Mouse (Mus musculus): ENCODE results near the gene Gnai2. TPM values are rescaled to one million over a fixed set of nuclear protein-coding genes. Genes with fewer than 3 reads are reported as not detected.

Gene Gnai2
- polyA plus RNA-seq, 1 experiment from 2014 or later, result 146 TPM

GRCm38 (mm10) chr9:107570016-107570415 lies 65.2 kb downstream of the Gnai2 start:
- Histone ChIP-seq H3K4me3 (ENCODE audit: low read depth, low read length) (peak overlapping the region; percentile 94), H3K36me3 (replicated peaks; ENCODE audit: insufficient read depth, low read length) (peaks cover 13% of the 10 kb centered on the region), H3K27me3 (ENCODE audit: insufficient read depth, low read length) (no peaks in the 10 kb centered on the region), H3K9ac (replicated peaks) (peak overlapping the region; percentile 86), H3K4me1 (ENCODE audit: insufficient read depth) (peaks cover 61% of the 10 kb centered on the region), H3K9me3 (ENCODE audit: low read length) (no peaks in the 10 kb centered on the region), H3K27ac (ENCODE audit: low read depth) (peak overlapping the region; percentile 87), H3K4me2 (ENCODE audit: low read depth, low read length) (peak overlapping the region; percentile 90)
- DNase-seq (no peak), ATAC-seq (no peak)
- 50% methylated on average over 13 of the region's 13 CpGs for WGBS (ENCODE audit: insufficient replicate concordance)
- TF ChIP-seq EP300 (IDR thresholded peaks at IDR 0.05; ENCODE audit: low read depth) (no peak), CTCF (IDR thresholded peaks at IDR 0.05; ENCODE audit: low read depth) (no peak)

- WGBS (ENCODE audit: insufficient replicate concordance), result under 1% methylated on average over 22 of the region's 23 CpGs
- Histone ChIP-seq H3K4me1 (ENCODE audit: insufficient read depth) (peaks cover 64% of the 10 kb centered on the region), H3K4me3 (ENCODE audit: low read depth, low read length) (peak overlapping the region; percentile 94), H3K36me3 (replicated peaks; ENCODE audit: insufficient read depth, low read length) (peaks cover 18% of the 10 kb centered on the region), H3K9me3 (ENCODE audit: low read length) (no peaks in the 10 kb centered on the region), H3K9ac (replicated peaks) (peak overlapping the region; percentile 86), H3K27ac (ENCODE audit: low read depth) (peak overlapping the region; percentile 87), H3K27me3 (ENCODE audit: insufficient read depth, low read length) (no peaks in the 10 kb centered on the region), H3K4me2 (ENCODE audit: low read depth, low read length) (peak overlapping the region; percentile 90)
- ATAC-seq (peak; percentile 18), DNase-seq (no peak)
- no peak for TF ChIP-seq CTCF (IDR thresholded peaks at IDR 0.05; ENCODE audit: low read depth)
- peak; percentile 13; the same call in 1 of the 2 replicates for TF ChIP-seq EP300 (IDR thresholded peaks at IDR 0.05; ENCODE audit: low read depth)
Measured at GRCm38 (mm10) chr9:107569270-107569669, 65.9 kb downstream of the Gnai2 start.

- peak overlapping the region; percentile 94 for H3K4me3 ChIP-seq (ENCODE audit: low read depth, low read length)
- peak overlapping the region; percentile 90 for H3K4me2 ChIP-seq (ENCODE audit: low read depth, low read length)
- H3K9me3 ChIP-seq (ENCODE audit: low read length), result no peaks in the 10 kb centered on the region
- H3K9ac ChIP-seq (replicated peaks), result peak overlapping the region; percentile 86
- H3K36me3 ChIP-seq (replicated peaks; ENCODE audit: insufficient read depth, low read length), result peaks cover 18% of the 10 kb centered on the region
- peak; percentile 83 for ATAC-seq
- WGBS (ENCODE audit: insufficient replicate concordance), result 0% methylated on average over 40 of the region's 41 CpGs
- H3K27me3 ChIP-seq (ENCODE audit: insufficient read depth, low read length), result no peaks in the 10 kb centered on the region
- DNase-seq, result peak; percentile 89
- H3K4me1 ChIP-seq (ENCODE audit: insufficient read depth), result peaks cover 71% of the 10 kb centered on the region
- TF ChIP-seq EP300 (IDR thresholded peaks at IDR 0.05; ENCODE audit: low read depth) (peak; percentile 78), CTCF (IDR thresholded peaks at IDR 0.05; ENCODE audit: low read depth) (no peak)
- H3K27ac ChIP-seq (ENCODE audit: low read depth), result peak overlapping the region; percentile 87
Measured at GRCm38 (mm10) chr9:107568331-107569261, 66.6 kb downstream of the Gnai2 start.

DNA sequence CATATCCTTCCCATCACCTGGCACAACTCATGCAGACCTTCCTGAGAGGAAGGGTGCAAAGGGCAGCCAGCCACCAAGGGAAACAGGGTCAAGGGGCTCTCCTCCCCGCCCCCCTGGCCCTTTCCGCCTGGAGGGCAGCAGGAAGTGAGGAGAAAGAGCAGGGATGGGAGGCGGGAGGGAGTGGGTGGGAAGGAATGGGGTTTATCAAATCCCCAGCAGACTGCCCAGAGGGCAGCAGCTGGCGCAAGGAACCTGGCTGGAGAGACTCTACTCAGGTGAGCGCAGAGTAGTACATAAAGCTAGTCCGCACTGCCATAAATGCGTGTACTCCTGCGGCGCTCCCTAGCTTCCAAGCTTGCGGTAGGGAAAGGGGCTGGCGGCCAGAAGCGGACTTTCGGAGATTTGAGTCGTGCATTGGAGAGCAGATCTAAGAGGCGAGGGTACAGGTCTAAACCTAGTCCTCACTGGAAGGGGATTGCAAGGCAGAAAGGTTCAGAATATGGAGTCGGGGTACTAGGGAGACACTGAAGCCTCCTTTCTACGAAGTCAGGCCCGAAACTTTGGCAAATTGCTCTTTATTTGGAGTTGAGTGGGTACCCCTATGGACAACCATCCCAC lies 67.4 kb downstream of the Gnai2 start, which contains the start of gene Hyal2:
TSS of gene Hyal2 (plus strand) at position 244 of the 618 bp plus-strand sequence.
- peak within 1 kb of the TSS; percentile 87 for H3K27ac ChIP-seq (ENCODE audit: low read depth)
- peak; percentile 42; the same call in 1 of the 2 replicates for TF ChIP-seq EP300 (IDR thresholded peaks at IDR 0.05; ENCODE audit: low read depth)
- TF ChIP-seq CTCF (IDR thresholded peaks at IDR 0.05; ENCODE audit: low read depth), result no peak
- DNase-seq, result peak; percentile 64

DNA sequence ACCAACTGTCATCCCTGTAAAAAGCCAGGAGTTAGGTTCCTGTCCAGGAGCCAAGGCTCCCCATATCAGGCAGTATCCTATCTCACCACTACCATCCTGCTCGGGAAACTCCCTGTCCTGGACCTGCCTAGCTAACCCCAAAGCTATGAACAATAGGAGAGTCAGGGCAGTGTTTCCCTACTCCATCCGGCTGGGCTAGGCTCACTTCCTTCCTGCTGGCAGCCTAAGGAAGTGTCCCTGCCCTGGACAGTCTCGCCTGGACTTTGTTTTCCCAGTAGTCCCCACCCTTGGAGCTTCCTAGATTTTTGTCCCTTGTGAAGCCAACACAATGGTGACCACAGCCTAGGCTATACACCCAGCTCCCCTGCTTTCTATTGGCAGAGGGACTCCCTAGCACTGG lies 68.3 kb downstream of the Gnai2 start:
- Histone ChIP-seq H3K4me3 (ENCODE audit: low read depth, low read length) (0 out of 2 replicates have a peak overlapping the region, but pooled peaks have one; percentile 94), H3K4me2 (ENCODE audit: low read depth, low read length) (peak overlapping the region; percentile 90), H3K9me3 (ENCODE audit: low read length) (no peaks in the 10 kb centered on the region), H3K9ac (replicated peaks) (peak overlapping the region; percentile 86; the same call in 1 of the 2 replicates), H3K27me3 (ENCODE audit: insufficient read depth, low read length) (no peaks in the 10 kb centered on the region), H3K4me1 (ENCODE audit: insufficient read depth) (peaks cover 70% of the 10 kb centered on the region), H3K27ac (ENCODE audit: low read depth) (peak overlapping the region; percentile 87), H3K36me3 (replicated peaks; ENCODE audit: insufficient read depth, low read length) (peaks cover 17% of the 10 kb centered on the region)
- WGBS (ENCODE audit: insufficient replicate concordance), result 39% methylated on average over 3 of the region's 3 CpGs
- TF ChIP-seq EP300 (IDR thresholded peaks at IDR 0.05; ENCODE audit: low read depth) (0 out of 2 replicates have a peak, but pooled peaks have one; percentile 16), CTCF (IDR thresholded peaks at IDR 0.05; ENCODE audit: low read depth) (no peak)
- DNase-seq (no peak), ATAC-seq (no peak)

More for the DNA sequence above, 67.4 kb downstream of the Gnai2 start, which contains the start of gene Hyal2:
- no peaks in the 10 kb centered on the region for H3K9me3 ChIP-seq (ENCODE audit: low read length)
- no peak for ATAC-seq
- H3K27me3 ChIP-seq (ENCODE audit: insufficient read depth, low read length), result no peaks in the 10 kb centered on the region
- peak within 1 kb of the TSS; percentile 86 for H3K9ac ChIP-seq (replicated peaks)
- H3K36me3 ChIP-seq (replicated peaks; ENCODE audit: insufficient read depth, low read length), result peaks cover 18% of the 10 kb centered on the region
- WGBS (ENCODE audit: insufficient replicate concordance), result 36% methylated on average over 18 of the region's 18 CpGs
- H3K4me2 ChIP-seq (ENCODE audit: low read depth, low read length), result peak within 1 kb of the TSS; percentile 90
- H3K4me3 ChIP-seq (ENCODE audit: low read depth, low read length), result peak within 1 kb of the TSS; percentile 94
- peaks cover 74% of the 10 kb centered on the region for H3K4me1 ChIP-seq (ENCODE audit: insufficient read depth)
